Mouse (Mus musculus) right cerebral cortex, postnatal 36 days (tissue): ENCODE measurements at regions not wholly inside any gene's neighbourhood (a gene's known extent, or its start where the extent isn't known, plus 50 kb on each side); places are given as distances from the start of the nearest gene placed in this dataset.

Source experiments
- DNase-seq, 2 experiments: peaks; one replicate each; pipeline ENCODE4 v3.0.0; 2022; ENCODE audit warnings: low spot score in 2 of 2, mixed read lengths in 1 of 2

GRCm38 (mm10) chr5:139598715-139599114 is 55.4 kb downstream of the Uncx start:
- no peak for DNase-seq

- DNase-seq, result no peak
Observed at GRCm38 (mm10) chr5:139599191-139599937, 56.1 kb downstream of the Uncx start.

GRCm38 (mm10) chr5:139600213-139600612 is 56.9 kb downstream of the Uncx start:
- DNase-seq, result no peak

GRCm38 (mm10) chr5:139602860-139603259 is 59.6 kb downstream of the Uncx start:
- no peak for DNase-seq

GRCm38 (mm10) chr5:139603535-139603934 is 60.2 kb downstream of the Uncx start:
- DNase-seq, result no peak

GRCm38 (mm10) chr5:139604327-139604726 is 61.0 kb downstream of the Uncx start:
- no peak for DNase-seq

GRCm38 (mm10) chr5:139610610-139611520 is 67.6 kb downstream of the Uncx start:
- no peak for DNase-seq

- no peak for DNase-seq
Observed at GRCm38 (mm10) chr5:139612224-139612623, 68.9 kb downstream of the Uncx start.

GRCm38 (mm10) chr5:139612676-139613075 is 69.4 kb downstream of the Uncx start:
- DNase-seq, result no peak

- no peak for DNase-seq
Observed at GRCm38 (mm10) chr5:139613601-139614000, 70.3 kb downstream of the Uncx start.

GRCm38 (mm10) chr5:139619301-139620161 is 76.2 kb downstream of the Uncx start:
- no peak for DNase-seq

GRCm38 (mm10) chr5:139625871-139626460 is 82.7 kb downstream of the Uncx start:
- DNase-seq, result peak in 1 of 2 experiments; percentile 3

GRCm38 (mm10) chr5:139627552-139627951 is 84.3 kb downstream of the Uncx start:
- DNase-seq, result no peak

GRCm38 (mm10) chr5:139637028-139637427 is 93.7 kb downstream of the Uncx start:
- no peak for DNase-seq

- DNase-seq, result no peak
Observed at GRCm38 (mm10) chr5:139640652-139641612, 95.2 kb downstream of the Micall2 start.

- DNase-seq, result no peak
Observed at GRCm38 (mm10) chr5:139644816-139645215, 91.3 kb downstream of the Micall2 start.

GRCm38 (mm10) chr5:139651041-139651440 is 85.1 kb downstream of the Micall2 start:
- DNase-seq, result no peak
